Mouse (Mus musculus) cerebellum, adult 11-12 months (tissue): ENCODE measurements around the gene Ankrd23.

Experiments
- DNase-seq: peaks from one replicate; pipeline ENCODE4 v3.0.0; 2022

Ankrd23 gene

DNA sequence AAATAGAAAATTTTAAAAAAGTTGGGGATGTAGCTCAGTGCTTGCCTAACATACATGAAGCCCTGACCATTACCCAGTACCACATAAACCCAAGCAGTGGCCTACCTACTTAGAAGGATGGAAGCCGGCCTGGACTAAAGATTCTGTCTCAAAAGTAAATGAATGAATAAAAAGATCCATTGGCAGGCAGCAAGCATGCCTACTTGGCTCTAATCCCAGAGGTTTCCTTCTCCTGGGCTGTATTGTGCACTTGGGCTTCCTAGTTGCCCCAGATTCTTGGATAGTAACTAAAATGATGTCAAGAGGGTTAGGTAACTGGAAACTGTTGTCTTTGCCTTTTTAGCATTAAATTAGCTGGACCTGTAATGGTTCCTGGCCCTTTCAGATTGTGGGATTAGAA lies 23.4 kb downstream of the Ankrd23 start:
- no peak for DNase-seq

DNA sequence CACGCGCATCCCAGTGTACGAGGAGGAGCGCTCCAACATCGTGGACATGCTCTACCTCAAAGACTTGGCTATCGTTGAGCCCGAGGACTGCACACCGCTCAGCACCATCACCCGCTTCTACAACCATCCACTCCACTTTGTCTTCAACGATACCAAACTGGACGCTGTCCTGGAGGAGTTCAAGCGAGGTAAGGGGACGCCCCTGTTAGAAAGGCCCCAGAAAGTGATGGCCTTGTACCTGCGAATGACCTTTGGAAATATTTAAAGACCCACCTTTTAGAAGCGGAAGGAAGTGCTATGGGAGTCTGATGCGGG lies 23.8 kb downstream of the Ankrd23 start:
- DNase-seq = no peak

DNA sequence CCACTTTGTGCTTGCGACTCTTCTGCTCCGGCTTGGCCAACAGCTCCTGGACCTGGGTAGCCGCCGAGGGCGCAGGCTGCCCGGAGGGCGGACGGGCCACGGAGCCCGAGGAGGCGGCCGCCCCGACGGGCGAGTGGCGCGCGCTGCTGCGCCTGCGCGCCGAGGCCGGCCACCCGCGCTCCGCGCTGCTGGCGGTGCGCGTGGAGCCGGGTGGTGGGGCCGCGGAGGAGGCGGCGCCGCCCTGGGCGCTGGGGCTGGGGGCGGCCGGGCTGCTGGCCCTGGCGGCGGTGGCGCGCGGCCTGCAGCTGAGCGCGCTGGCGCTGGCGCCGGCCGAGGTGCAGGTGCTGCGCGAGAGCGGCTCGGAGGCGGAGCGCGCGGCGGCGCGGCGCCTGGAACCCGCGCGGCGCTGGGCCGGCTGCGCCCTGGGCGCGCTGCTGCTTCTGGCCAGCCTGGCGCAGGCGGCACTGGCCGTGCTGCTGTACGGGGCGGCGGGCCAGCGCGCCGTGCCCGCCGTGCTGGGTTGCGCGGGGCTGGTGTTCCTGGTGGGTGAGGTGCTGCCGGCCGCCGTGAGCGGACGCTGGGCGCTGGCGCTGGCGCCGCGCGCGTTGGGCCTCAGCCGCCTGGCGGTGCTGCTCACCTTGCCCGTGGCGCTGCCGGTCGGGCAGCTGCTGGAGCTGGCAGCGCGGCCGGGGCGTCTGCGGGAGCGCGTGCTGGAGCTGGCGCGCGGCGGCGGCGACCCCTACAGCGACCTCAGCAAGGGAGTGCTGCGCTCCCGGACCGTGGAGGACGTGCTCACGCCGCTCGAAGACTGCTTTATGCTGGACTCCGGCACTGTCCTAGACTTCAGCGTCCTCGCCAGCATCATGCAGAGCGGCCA lies 24.4 kb downstream of the Ankrd23 start:
- DNase-seq = peak; percentile 72

DNA sequence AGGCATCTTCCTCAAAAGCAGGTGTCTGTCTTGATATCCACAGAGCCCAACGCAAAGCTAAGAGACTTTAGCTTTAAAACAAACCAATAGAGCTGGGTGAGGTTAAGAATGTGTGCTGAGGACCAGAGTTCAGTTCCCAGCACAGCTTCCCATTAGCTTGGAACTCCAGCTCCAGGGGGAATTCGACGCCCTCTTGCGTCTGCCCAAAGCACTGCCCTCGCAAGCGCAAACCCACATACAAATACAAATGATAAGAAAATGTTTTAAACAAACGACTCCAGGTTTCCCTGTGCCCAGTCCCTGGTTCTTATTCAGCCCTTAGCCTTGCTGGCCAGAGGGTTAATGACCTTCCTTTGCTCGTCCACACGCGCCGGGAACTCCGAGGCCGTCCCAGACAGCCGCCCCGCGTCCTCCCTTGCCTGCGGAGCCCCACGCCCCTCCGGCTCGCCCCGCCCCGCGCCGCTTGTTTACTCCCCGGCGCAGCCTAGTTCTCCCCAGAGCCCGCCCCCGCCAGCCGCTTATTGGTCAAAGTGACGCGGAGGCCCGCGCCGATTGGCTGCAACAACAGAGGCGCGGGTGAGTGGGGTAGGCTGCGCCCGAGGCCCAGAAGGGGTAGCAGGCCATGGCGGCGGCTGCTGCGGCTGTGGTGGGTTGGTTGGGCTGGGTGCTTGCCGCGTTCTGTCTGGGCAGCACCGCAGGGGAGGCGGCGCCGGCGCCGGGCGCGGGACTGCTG lies 25.2 kb downstream of the Ankrd23 start, which contains the start of gene Cnnm3:
TSS of gene Cnnm3 (plus strand) at position 579 of the 733 bp plus-strand sequence.
- DNase-seq = peak; percentile 99

DNA sequence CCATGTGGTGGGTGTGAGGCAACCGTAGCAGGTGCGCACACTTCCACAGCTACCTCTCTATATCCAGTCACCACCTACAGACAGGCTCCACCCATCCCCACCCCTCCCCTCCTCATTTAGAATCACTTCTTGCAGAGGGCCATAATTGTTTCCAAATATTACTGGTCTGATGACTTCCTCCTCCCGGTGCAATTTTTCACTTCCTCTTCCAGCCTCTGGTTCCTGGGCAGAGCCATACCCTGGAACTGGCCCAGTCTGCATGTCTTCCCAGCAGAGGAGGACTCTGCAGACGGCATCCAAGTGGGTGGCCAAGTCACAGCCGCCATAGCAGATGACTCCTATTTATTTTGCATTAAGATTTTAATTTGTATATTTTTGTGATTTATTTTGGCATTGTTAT lies 28.4 kb downstream of the Ankrd23 start:
- DNase-seq = no peak

DNA sequence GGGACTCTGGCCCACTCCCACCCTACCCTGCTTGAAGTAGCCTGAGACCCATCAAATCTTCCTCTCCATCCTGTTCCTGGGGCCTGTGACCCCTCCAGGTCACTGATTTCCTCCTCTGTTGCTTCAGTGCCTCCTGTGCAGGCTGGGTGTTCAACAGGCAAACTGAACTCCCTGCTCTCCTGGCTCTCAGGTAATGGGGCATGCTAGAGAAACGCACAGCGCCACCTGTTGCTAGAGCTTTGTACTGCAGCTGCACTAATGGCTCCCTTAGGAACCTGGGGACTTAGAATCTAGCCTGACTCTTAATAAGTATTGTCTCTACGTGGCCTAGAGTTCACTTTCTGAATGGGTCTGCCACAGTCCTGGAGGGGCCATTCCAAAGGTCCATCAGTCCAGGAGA lies 35.4 kb downstream of the Ankrd23 start:
- DNase-seq = peak; percentile 74

DNA sequence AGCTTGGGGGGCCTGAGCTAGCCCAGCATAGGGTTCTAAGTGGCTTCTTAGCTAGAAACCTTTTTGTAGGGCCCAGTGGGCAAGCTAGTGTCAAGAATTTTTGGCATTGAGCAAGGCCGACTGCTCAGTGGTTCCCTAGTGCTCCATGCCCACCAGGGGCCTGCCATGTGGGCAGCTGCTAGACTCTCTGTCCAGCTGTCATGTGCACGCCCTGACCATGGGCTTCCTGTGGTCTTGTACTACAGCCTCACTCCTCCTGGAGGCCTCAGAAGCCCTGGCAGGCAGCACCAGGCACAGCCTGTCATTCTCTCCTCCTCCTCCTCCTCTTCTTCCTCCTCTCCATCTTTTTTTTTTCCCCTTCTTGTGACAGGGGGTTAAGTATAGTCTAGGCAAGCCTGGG lies 39.4 kb downstream of the Ankrd23 start:
- DNase-seq = no peak

DNA sequence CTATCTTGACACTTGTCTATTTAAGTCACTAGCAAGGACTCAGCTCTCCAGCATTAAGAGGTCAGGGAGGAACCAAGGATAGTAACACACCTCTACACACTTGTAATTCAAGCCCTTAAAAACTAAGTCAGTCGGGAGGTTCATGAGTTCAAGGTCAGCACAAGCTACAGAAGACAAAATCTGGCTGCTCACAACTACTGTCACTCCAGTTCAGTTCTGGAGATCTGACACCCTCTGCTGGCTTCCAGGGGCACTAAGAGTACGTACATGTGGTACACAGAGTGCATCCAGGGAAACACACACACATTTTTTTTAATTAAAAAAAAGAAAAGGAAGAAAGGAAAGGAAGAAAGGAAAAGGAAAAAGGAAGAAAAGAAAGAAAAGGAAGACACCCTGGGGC lies 40.0 kb downstream of the Ankrd23 start:
- no peak for DNase-seq

DNA sequence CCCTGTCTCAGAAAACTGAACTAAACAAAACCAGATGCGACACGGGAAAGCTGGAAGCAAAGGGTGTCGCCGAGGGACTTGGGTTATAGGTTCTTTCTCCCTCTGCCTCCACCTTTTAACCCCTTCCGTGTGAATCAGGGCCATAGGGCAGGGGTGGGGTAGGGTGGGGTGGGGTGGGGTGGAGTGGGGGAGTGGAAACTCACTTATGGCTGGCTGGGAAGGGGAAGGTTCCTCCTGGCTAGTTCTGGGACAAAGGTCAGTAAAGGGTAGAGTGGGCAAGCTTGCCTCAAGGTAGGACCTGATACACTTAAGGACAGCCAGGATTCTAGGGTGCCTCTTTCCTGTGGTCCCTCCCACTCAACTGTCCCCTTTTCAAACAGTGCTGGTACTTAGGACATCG lies 43.4 kb downstream of the Ankrd23 start:
- no peak for DNase-seq

DNA sequence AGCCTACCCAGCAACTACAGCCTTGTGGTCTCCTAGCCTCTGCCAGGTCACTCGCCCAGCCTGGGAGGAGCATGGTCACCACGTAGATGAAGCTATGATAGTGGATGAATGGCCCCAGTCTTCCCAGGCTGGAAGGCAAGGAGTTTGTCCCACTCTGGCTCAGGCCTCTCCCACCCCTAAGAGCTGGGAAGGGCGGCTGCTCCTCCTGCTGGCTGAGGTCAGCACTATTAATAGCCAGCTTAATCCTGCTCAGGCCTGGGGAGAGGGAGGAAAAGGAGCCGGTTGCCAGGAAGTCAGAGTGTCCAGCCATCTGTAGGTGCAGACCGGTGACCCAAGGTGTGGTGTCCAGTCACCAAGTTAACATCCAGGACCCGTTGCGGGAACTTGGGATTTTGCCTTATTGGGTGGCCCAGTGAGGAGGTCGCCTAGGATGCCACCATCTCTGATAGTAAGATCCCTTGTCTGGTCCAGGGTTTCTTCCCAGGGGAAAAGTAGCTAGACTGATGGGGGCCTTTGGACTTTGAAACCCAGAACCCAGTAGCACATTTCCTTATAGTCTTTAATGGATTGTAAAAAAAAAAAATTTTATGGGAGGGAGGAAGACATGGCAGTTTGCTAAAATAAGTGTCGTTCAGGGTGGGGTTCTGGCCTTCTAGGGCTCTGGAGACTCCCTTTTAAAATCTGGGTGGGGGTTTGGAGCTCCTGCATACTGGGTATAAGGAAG lies 44.1 kb downstream of the Ankrd23 start:
- peak; percentile 94 for DNase-seq

DNA sequence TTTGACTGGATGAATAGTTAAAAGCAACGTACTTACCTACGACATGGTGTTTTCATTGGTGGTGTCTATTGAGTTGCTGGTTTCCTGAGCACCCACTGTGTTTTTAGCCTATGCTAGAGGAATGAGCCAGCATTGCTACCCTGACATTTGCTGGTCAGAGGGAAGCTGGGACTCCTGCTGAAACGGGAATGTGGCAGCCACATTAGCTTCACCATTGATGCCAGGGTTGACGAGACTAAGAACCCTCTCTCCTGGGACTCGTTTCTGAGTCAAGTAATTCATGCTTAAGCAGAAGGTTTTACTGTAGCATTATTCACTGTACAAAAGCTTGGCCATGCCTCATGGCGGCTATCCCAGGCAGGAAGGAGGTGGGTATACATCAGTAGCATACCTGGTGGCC lies 47.0 kb downstream of the Ankrd23 start:
- peak; percentile 55 for DNase-seq

DNA sequence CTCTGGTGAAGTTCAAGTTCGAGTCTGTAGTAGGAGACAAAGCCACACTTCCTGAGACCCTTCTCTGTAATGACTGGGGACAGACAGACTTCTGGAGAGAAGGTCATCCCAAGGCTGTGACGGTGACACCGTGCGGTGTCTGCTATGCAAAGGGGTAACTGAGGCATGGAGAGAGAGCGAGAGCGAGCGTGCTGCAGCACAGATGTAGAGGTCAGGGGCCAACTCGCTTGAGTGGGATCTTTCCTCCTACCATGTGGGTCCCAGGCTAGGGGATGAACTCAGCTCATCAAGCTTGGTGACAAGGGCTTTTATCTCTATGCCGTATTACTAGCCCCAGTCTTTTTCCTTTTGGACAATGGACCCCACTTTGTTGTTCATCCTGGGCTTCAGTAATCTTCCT lies 49.6 kb downstream of the Ankrd23 start:
- DNase-seq = no peak

DNA sequence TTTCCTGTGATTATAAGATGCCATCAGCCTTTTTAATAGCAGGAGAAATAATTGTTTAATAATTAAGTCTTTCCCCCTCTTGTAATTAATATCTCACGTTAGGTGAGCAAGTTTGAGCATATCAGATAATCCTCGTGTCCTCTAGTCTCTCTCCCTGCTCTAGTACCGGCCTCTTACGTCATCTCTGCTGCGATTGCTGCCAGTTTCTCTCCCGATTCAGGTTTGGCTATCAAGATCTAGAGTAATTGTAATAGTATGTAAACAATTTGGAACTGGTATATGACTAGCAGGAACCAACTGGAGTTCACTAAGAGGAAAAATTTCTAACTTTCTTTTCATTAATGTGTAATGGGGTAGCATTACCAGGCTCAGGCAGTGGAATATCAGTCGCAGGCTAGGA lies 51.6 kb downstream of the Ankrd23 start:
- DNase-seq = no peak

DNA sequence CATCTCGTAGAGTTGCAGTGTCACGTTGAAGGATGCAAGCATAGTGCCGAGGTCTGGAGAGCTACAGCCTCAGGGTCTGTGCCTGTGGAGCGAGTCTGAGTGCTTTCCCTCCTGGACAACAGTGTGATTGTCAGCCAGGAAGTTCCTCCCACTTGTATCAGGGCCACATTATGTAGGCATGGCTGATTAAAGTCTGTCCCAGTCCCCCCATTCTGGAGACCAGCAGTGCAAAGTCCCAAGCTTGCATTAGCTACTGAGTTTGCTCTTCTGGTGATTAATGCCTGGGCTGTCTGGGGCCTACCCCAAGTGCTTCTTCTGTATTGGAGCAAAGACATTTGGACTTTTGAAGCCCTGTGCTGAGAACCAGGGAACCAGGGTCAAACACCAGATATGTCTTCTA lies 52.9 kb downstream of the Ankrd23 start:
- no peak for DNase-seq
